Mouse (Mus musculus) G1E (cell line): ENCODE data around the gene Igll1. TPM values are rescaled to one million over a fixed set of nuclear protein-coding genes. Genes with fewer than 3 reads are reported as not detected.

Experiments used
- ATAC-seq: 2 replicates; pipeline ENCODE4 v1.8.0; 2016; ENCODE audit warnings: mild to moderate bottlenecking; ENCODE audit not compliant: insufficient number of reproducible peaks, poor library complexity, low FRiP score, severe bottlenecking; ENCODE audit errors: extremely low read depth
- DNase-seq: peaks from one replicate; pipeline ENCODE4 v3.0.0; 2012; ENCODE audit warnings: low spot score
- H3K27me3 ChIP-seq: 2 replicates; pipeline ENCODE4 v1.6.1; 2012; ENCODE audit warnings: mild to moderate bottlenecking, low read length, inconsistent platforms; ENCODE audit not compliant: insufficient read depth
- H3K36me3 ChIP-seq: replicated peaks from 2 replicates; pipeline ENCODE3; 2012; ENCODE audit warnings: mild to moderate bottlenecking, inconsistent platforms
- H3K4me1 ChIP-seq: 2 replicates; pipeline ENCODE4 v1.6.1; 2012; ENCODE audit warnings: low read depth, low read length, inconsistent platforms, mixed read lengths; ENCODE audit not compliant: insufficient read depth
- H3K4me3 ChIP-seq: 2 replicates; pipeline ENCODE4 v1.5.1; 2012; ENCODE audit warnings: low read depth, mild to moderate bottlenecking, inconsistent platforms, low read length, moderate library complexity, mixed read lengths
- H3K9me3 ChIP-seq: replicated peaks from 2 replicates; pipeline ENCODE4 v1.6.1; 2012; ENCODE audit warnings: inconsistent platforms
- CTCF ChIP-seq: IDR thresholded peaks from 2 replicates; pipeline ENCODE4 v1.5.1; 2012; ENCODE audit warnings: low read depth, low read length, inconsistent platforms, mixed read lengths
- GATA1 ChIP-seq: IDR thresholded peaks from 2 replicates; pipeline ENCODE4 v1.6.1; 2012; ENCODE audit warnings: borderline replicate concordance, low read length, inconsistent platforms, mixed read lengths
- GATA2 ChIP-seq: IDR thresholded peaks from 2 replicates; pipeline ENCODE4 v1.6.1; 2012; ENCODE audit warnings: low read depth, low read length, inconsistent platforms, borderline replicate concordance
- POLR2AphosphoS5 ChIP-seq: IDR thresholded peaks from 2 replicates; pipeline ENCODE4 v1.6.1; 2012; ENCODE audit warnings: low read depth, low read length, inconsistent platforms; ENCODE audit not compliant: insufficient replicate concordance
- TAL1 ChIP-seq: conservative IDR thresholded peaks from 2 replicates; pipeline ENCODE4 v1.6.1; 2012; ENCODE audit warnings: low read depth, low read length, inconsistent platforms, mixed read lengths
- polyA plus RNA-seq: library from polyadenylated mRNA; stranded (reverse); fragments of >175 nt; gene quantifications from 2 replicates; pipeline ENCODE4 v1.2.3, GENCODE M21; 2012
- total RNA-seq, 2 experiments: library from RNA; stranded (forward) in 1 of 2; stranded (reverse) in 1 of 2; fragments of 200-1000 nt in 1 of 2; fragments of >200 nt in 1 of 2; fragmentation: Nextera tagmentation in 1 of 2; gene quantifications; 2 replicates each; pipeline ENCODE4 v1.2.3; 2014 to 2017

The Igll1 gene
- total and polyA plus RNA-seq, 3 experiments: 0.27 TPM; not detected in 2

DNA sequence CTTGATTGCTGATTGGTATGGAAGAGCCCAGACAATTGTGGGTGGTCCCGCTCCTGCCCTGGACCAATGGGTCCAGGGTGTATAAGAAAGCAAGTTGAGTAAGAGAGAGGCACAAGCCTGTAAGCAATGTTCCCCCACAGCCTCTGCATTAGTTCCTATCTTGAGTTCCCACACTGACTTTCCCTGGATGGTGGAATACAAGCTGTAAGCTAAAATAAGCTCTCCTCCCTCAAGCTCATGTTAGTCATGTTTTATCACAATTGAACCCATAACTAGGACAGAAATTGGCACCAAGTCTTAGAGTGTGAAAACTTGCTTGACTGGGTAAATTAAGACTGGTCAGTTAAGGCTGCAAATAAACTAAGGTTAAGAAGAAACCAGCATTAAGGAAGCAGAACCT lies 8.2 kb downstream of the Igll1 start:
- no peaks in the 10 kb centered on the region for H3K9me3 ChIP-seq
- no peaks in the 10 kb centered on the region for H3K36me3 ChIP-seq
- no peaks in the 10 kb centered on the region for H3K4me1 ChIP-seq
- DNase-seq (no peak), ATAC-seq (no peak)
- no peak overlapping the region for H3K4me3 ChIP-seq
- H3K27me3 ChIP-seq: peaks cover 29% of the 10 kb centered on the region
- TF ChIP-seq POLR2AphosphoS5: no peak
- no peak for TF ChIP-seq TAL1
- TF ChIP-seq CTCF: no peak
- TF ChIP-seq GATA2: no peak
- TF ChIP-seq GATA1: no peak

DNA sequence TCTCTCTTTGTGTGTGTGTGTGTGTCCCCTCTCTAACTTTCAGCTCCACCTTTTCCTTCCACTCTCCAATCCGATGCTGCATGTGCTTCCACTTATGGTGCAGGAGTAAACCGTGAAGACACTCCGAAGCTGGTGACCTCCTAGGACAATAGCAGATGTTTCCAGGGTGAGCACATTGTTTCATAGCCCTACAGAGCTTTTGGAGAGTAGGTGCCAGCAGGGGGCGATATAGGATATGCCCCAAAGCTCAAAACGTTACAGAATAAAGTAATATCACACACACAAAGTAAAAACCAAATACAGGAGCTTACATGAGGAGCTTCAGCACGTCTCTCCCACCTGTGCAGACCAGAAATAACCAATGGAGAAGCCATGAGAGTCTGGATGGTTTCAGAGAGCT lies 8.9 kb downstream of the Igll1 start:
- no peaks in the 10 kb centered on the region for H3K9me3 ChIP-seq
- H3K27me3 ChIP-seq: peaks cover 27% of the 10 kb centered on the region
- DNase-seq (no peak), ATAC-seq (no peak)
- no peaks in the 10 kb centered on the region for H3K4me1 ChIP-seq
- no peaks in the 10 kb centered on the region for H3K36me3 ChIP-seq
- no peak overlapping the region for H3K4me3 ChIP-seq
- TF ChIP-seq GATA2 (no peak), CTCF (peak; percentile 41; the same call in 1 of the 2 replicates)

DNA sequence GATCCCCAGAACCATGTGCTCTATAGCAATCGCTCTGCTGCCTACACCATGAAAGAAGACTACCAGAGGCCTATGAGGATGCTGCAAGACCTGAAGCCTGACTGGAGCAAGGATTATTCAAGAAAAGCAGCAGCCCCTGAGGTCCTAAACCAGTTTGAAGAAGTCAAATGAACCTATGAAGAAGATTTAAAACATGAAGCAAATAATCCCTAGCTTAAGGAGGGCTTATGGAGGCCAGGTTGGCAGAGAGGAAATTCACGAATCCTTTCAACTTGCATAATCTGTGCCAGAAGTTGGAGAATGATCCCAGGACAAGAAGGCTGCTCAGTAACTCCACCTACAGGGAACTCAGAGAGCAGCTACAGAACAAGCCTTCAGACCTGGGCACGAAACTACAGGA lies 11.4 kb downstream of the Igll1 start:
- Histone ChIP-seq H3K4me3 (no peak overlapping the region), H3K36me3 (no peaks in the 10 kb centered on the region), H3K9me3 (no peaks in the 10 kb centered on the region), H3K27me3 (peaks cover 16% of the 10 kb centered on the region), H3K4me1 (no peaks in the 10 kb centered on the region)
- TF ChIP-seq GATA2 (no peak), GATA1 (no peak), POLR2AphosphoS5 (no peak), CTCF (no peak), TAL1 (no peak)
- no peak for ATAC-seq
- no peak for DNase-seq

DNA sequence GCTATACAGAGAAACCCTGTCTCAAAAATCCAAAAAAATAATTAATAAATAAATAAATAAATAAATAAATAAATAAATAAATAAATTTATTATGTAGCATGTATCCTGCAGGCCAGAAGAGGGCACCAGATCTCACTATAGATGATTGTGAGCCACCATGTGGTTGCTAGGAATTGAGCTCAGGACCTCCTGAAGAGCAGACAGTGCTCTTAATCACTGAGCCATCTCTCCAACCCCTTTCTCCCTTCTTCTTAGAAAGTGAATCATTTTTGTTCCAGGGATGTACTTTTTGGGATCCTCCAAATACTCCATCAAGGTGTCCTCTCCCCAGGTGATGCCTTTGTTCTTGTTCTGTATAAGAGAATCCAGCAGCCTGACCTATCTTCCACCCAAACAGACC lies 14.6 kb downstream of the Igll1 start:
- Histone ChIP-seq H3K9me3 (no peaks in the 10 kb centered on the region), H3K4me1 (no peaks in the 10 kb centered on the region), H3K4me3 (no peak overlapping the region), H3K36me3 (no peaks in the 10 kb centered on the region), H3K27me3 (peaks cover 10% of the 10 kb centered on the region)
- ATAC-seq (no peak), DNase-seq (no peak)
- TF ChIP-seq GATA2 (no peak), POLR2AphosphoS5 (no peak), GATA1 (no peak), TAL1 (no peak), CTCF (no peak)

DNA sequence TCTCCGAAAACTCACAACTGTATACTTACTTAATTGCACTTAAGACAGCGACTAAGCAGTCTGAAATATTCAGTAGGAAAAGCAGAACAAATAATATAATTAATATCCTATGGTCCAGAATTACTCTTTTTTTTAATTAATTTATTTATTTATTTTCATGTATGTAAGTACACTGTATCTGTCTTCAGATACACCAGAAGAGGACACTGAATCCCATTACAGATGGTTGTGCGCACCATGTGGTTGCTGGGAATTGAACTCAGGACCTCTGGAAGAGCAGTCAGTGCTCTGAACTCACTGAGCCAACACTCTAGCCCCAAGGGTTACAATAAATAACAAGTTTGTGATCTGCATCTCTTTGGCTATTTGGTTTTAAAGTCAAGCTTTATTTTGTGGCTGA lies 34.1 kb downstream of the Igll1 start:
- TF ChIP-seq CTCF (no peak), GATA1 (no peak), GATA2 (no peak)
- Histone ChIP-seq H3K36me3 (no peaks in the 10 kb centered on the region), H3K4me1 (peaks cover 8% of the 10 kb centered on the region), H3K27me3 (peaks cover 7% of the 10 kb centered on the region), H3K4me3 (no peak overlapping the region), H3K9me3 (no peaks in the 10 kb centered on the region)
- ATAC-seq (no peak), DNase-seq (no peak)

DNA sequence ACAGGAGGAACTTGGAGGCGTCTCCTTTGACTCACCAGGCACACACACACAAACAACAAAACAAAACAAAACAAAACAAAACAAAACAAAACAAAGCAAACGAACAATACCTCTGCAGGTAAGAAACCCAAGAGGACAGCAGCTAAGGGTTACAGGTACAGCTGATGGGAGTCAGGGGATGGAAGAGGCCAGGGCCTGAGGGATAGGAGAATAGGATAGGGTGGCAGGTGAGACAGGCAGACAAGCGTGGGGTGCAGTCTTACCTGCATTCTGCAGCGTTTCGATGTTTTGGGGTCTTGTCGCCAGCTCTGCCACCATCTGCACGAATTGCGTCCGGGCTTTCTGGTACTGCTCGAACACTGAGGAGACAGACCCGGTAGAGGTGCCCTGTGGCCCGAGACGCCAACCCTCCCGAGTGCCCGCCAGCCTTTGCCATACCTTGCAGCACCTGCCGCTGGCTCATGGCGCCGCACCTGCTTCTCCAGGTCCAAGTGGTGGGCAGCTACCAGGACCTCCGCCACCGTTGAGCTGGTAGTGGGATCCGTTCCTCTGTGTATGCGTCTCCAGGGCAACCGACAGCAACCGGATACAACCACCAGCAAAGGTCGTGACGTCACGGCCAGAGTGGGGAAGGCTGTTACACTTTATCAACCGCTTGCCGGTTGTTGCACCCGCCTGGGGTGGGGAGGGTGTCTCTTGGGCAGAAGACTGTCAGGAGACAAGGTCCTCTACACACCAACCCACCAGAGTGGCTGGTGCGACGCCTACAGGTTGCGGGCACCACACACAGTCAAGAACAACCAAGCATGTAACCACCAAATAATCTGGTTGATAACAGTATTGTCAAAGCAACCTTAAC lies 34.8 kb downstream of the Igll1 start, which contains the start of gene Spag6l:
TSS of gene Spag6l (minus strand) at position 700 of the 859 bp plus-strand sequence.
- Histone ChIP-seq H3K36me3 (no peaks in the 10 kb centered on the region), H3K4me3 (peak within 1 kb of the TSS; percentile 54; the same call in 1 of the 2 replicates), H3K27me3 (peaks cover 7% of the 10 kb centered on the region), H3K9me3 (no peaks in the 10 kb centered on the region), H3K4me1 (peaks cover 8% of the 10 kb centered on the region)
- DNase-seq (no peak), ATAC-seq (no peak; the same call in 1 of the 2 replicates)
- TF ChIP-seq TAL1 (no peak), GATA2 (no peak), CTCF (no peak), GATA1 (no peak), POLR2AphosphoS5 (no peak)

DNA sequence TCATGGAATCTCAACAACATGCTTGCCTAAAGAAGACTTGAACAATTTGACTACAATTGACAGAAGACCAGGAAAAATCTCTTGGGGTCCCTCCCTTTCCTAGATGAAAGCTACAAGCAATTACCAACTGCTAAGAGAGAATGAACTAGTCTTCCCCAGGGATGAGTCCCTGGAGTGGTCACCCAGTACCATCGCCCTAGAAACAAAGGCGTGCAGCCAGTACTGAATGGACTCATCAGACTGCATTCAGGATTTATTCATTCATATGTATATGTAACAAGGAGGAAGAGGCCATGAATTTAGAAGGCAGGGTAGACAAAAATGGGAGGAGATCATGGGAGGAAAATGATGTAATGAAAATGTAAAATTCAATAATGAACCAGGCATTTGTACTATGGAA lies 37.6 kb downstream of the Igll1 start:
- H3K36me3 ChIP-seq: no peaks in the 10 kb centered on the region
- no peak for ATAC-seq
- no peak overlapping the region for H3K4me3 ChIP-seq
- H3K4me1 ChIP-seq: peaks cover 8% of the 10 kb centered on the region
- H3K9me3 ChIP-seq: no peaks in the 10 kb centered on the region
- no peak for TF ChIP-seq CTCF
- TF ChIP-seq TAL1: no peak
- no peak for TF ChIP-seq GATA1
- no peak for TF ChIP-seq POLR2AphosphoS5
- TF ChIP-seq GATA2: no peak
- no peak for DNase-seq
- peaks cover 7% of the 10 kb centered on the region for H3K27me3 ChIP-seq
